Mouse (Mus musculus) erythroblast, embryonic 14.5 days (primary cell): ENCODE data around the gene Hand1.

Experiments used
- GATA1 ChIP-seq: IDR thresholded peaks from 2 replicates; pipeline ENCODE4 v1.6.1; 2012; ENCODE audit warnings: low read length, inconsistent platforms, mixed read lengths
- TAL1 ChIP-seq: IDR thresholded peaks from 3 replicates; pipeline ENCODE4 v1.6.1; 2012; ENCODE audit warnings: low read length, inconsistent platforms, mixed read lengths

DNA sequence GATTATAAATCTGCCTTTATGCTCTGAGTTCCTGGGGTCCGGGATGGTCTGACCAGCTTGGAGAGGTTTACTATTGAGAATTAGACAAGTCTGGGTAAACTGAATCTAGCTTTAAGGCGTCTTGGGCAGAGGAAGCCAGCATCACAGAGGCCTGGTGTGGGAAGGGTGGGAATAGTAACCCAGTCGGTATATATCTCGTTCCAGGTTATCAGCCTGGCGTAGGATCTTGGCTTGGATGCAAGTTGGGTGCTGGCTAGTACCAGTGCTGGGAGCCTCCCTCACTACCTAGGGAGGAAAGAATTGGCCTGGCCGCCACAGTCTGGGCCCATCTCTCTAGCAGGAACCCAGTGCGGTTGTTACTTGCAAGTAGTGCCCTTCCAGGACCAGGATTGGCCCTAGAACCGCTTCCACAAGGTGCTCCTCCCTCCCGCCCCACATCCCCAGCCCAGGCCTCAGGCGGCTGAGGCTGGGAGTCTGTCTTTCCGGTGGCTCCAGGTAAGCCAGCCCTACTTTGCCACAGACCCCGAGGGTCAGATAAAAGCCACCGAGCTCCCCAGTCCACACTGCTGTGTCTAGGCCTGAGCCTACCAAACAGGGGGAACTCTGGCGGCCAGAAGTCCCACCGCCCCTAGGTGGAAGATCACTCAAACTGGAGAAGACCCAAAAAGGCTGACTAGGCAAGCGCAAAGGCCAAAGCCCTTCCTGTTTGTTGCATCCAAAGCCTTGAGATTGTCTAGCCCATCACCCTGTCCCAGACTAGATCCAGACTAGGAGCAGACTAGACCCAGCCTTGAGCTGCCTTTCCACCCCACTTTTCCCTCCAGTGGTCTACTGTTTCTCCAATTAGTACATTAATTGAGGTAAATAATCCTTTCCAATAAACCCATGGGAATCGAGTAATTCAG is 2.5 kb downstream of the Hand1 start:
- no peak for TF ChIP-seq GATA1
- TF ChIP-seq TAL1, result no peak
